Mouse (Mus musculus) cerebellum, adult 18-20 months (tissue): Measurements from ENCODE around the gene Medag.

ENCODE experiments used
- DNase-seq, 2 experiments: peaks; one replicate each; pipeline ENCODE4 v3.0.0; 2021

The Medag gene

DNA sequence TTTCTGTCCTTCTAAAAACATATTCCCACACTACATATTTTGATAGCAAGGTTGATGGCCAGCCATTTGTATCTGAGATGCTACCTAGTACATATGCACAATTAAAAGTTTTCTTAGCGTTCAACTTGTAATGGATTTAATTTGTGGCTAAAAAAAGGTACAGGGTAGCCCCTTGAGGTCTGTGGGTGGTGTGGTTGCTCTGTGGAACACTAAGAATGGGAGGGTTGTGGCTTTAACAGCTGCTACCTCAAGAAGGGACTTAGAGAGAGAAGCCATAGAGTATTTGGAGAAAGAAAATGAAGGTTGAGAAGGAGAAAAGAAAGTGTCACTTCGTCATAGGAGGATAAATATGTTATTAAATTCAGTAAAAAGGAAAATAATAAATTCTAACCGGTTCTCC is 19.4 kb downstream of the Medag start:
- DNase-seq = no peak

DNA sequence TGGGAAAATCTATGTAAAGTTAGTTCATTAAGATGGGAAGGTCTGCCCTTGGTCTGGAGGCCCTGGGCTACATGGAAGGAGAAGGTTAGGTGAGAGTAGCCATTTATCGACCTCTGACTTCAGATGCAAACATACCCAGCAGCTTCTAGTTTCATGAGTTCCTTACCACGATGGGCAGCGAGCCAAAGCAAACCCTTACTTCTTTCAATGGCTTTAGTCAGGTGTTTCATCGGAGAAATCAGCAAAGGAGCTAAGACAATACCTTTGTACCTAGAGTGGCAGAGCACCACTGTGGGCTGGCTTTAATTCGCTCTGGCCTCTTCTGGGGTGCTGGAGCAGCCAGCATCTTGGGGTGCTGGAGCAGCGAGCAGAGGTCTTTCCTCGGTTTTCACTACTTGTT is 22.1 kb downstream of the Medag start:
- no peak for DNase-seq

- no peak for DNase-seq
These were observed 22.7 kb downstream of the Medag start for GRCm38 (mm10) chr5:149434141-149434690.

DNA sequence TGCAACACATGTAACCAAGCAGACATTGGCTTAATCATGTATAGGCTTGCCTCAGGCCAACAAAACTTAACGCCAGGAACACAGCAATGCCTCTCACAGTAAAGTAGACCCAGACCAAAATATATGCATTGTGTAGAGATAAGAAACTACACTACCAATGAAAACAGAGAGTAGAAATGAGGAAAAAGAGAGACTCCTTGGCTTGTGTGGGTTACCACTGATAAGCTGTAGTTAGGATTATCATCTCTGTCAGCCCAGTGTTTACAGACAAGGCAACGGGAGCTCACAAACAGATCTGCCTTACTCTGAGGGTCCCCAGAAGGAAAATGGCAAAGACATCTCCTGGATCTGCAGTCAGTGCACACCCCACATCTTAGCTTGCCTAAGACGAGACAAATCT is 25.0 kb downstream of the Medag start:
- no peak for DNase-seq

- DNase-seq = no peak
These were observed 25.6 kb downstream of the Medag start for GRCm38 (mm10) chr5:149437150-149437549.

DNA sequence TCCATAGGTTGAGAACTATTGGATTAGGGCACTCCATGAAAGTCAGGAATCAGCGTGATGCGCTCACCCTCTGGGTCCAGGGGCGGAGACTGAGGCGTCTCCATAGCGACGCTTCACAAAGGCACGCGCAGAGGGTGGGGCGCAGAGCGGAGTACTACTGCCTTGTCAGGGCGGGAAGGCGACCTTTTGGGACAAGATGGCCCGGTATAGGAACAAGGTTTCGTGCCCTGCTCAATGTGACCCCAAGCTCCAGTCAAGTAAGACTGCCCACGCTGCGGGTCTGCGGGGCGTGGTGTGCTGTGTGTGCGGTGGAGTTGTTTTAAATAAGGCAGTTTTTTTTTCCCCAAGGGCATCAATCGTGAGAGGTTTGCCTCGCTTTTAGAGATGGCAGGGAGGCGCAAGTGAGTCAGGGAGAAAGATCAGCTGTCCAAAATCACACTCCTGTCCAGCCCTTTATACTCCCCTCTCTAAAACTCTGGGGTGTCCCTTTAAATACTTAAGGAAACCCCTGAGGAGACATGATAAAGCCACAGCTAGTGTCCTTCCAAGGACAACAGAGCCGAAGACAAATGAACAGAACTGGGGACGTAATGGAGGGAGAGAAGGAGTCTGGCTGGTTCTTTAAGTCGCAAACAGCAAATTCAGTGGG is 28.1 kb downstream of the Medag start, which contains the start of gene Tex26:
TSS of gene Tex26 (plus strand) at position 130 of the 649 bp plus-strand sequence.
- DNase-seq = peak; percentile 52 to 63

- DNase-seq = peak; percentile 95 to 97
These were observed 28.6 kb downstream of the Medag start for GRCm38 (mm10) chr5:149440180-149440573.

GRCm38 (mm10) chr5:149441646-149442276 is 30.2 kb downstream of the Medag start:
- no peak for DNase-seq

- peak; percentile 34 to 40 for DNase-seq
These were observed 30.7 kb downstream of the Medag start for GRCm38 (mm10) chr5:149442277-149442660.

GRCm38 (mm10) chr5:149444451-149444850 is 32.9 kb downstream of the Medag start:
- DNase-seq = peak; percentile 82 to 92

- no peak for DNase-seq
These were observed 34.9 kb downstream of the Medag start for GRCm38 (mm10) chr5:149446495-149446894.

- DNase-seq = no peak
These were observed 36.2 kb downstream of the Medag start for GRCm38 (mm10) chr5:149447733-149448132.

DNA sequence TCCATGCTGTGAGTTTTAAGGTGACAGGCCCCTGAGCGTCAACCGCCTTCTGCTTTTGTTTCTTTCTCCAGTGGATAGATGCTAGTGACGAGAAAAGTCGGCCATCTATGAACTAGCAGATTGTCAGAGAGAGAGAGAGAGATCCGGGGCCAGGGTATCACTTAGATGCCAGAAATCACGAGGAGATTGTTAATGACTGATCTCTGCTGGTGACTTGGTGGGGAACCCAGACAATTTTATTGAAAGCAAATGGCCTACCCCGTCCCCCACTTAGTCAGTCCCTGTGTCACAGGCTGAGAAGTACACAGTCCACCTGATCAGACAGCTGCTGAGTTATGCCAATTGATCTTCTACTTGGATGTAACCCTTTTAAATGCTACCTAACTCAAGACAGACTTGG is 37.9 kb downstream of the Medag start:
- DNase-seq = no peak

GRCm38 (mm10) chr5:149451209-149451681 is 39.7 kb downstream of the Medag start:
- DNase-seq = no peak

GRCm38 (mm10) chr5:149454281-149454680 is 42.7 kb downstream of the Medag start:
- peak; percentile 64 to 79 for DNase-seq

DNA sequence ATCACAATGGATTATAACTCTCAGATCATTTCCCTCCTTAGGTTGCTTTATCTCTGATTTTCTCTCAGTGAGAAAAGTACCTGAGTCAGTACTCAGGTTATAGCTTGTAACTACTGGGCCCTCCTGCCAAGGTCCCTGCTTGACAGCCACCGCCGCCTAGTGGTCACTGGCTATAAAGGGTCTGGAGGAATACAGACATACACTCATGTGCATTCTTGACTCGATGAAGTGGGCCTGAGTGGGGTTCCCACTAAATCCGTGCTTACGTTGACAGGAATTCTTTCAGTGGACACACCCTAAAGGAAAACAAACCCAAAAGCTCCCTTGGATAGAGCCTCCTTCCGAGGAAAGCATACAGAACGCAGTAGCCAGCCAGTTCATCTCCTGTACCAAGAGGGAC is 45.0 kb downstream of the Medag start:
- no peak for DNase-seq

DNA sequence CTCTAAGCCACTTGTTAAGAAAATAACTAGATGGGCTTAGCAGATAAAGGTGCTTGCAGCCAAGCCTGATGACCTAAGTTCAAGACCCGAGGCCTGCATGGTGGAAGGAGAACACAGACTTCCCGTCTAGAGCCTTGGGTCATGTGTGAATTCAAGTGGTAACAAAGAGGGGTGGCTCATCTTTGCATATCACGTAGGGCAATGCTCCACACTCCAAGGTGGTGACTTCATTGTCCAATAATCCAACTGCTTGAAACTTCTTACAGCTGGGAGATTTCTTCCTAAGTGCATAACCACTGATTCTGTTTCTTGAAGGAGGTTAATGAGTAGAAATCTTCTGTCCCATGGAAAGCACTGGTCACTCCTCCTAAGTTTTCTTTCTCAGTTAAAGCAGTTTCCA is 50.5 kb downstream of the Medag start:
- no peak for DNase-seq

DNA sequence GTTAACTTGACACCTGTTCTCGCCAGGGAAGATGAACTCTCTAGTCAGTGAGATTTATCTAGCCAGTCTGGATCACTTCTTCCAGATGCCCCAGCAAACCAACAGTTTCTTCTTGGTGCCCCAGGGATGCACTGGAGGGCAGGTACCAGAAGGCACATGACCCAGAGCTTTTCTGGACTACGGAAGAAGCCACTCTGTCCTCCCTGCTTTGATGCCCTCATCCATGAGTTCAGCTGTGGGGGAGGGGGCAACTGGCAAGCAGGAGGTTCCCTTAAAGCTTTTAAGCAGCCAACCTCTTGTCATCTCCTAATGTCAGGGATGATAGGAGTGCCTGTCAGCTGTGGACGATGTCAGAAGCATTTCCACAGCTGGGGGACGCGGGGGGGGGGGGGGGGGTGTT is 53.8 kb downstream of the Medag start:
- DNase-seq = no peak

- no peak for DNase-seq
These were observed 62.6 kb downstream of the Medag start for GRCm38 (mm10) chr5:149474142-149474541.

- DNase-seq = no peak
These were observed 63.3 kb downstream of the Medag start for GRCm38 (mm10) chr5:149474701-149475468.
